In the genomic region with DNA sequence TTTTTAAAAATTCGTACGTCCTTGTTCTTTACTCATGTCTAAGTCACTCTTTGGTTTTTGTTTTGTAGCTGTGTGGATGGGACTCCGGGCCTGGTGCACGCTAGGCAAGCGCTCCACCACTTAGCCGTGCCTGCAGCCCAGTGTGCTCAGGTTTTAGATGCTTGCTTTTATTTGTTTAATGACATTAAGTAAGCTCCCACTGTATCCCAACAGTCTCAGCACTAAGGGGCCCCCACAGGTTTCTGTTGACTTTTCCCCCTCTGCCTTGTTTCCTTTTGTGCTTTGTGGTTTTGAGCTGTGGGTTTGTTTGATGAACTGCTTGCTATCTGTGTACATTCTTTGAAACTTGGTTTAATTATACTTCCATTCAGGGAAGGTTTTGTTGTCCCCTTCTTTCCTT, we compare ENCODE assay signal across 18 mouse cellular contexts. TPM values are rescaled to one million over a fixed set of nuclear protein-coding genes. Genes with fewer than 3 reads are reported as not detected.
DNase-seq lines count a peak whose midpoint lies in the region; ATAC-seq lines count a peak whose summit lies in the region.
"Had no signal": no experiment of that assay in that cellular context is flagged by ENCODE, and none has a peak within 500 bp of the region (broad histone marks: within the 10 kb centered on the region; RNA-seq: fewer than 3 reads in every experiment).

No protein-coding gene starts in this region.

- no peak overlapping the region for H3K4me3 ChIP-seq in embryonic facial prominence, embryonic 14.5 days (ENCODE audit: low read depth, low read length)
- no peak overlapping the region for H3K4me3 ChIP-seq in embryonic facial prominence, embryonic 10.5 days
- H3K4me3 ChIP-seq in megakaryocyte, embryonic 14.5 days (replicated peaks) = peak overlapping the region; percentile 92
- no peak overlapping the region for H3K4me3 ChIP-seq in stomach, embryonic 15.5 days (replicated peaks)
- no peak overlapping the region for H3K4me3 ChIP-seq in neural tube, embryonic 15.5 days (replicated peaks)
- H3K4me3 ChIP-seq: midbrain, embryonic 15.5 days had no signal

- H3K9ac ChIP-seq in embryonic facial prominence, embryonic 14.5 days (ENCODE audit: low read depth, low read length) = no peak overlapping the region
- no peak overlapping the region for H3K9ac ChIP-seq in stomach, embryonic 15.5 days
- no peak overlapping the region for H3K9ac ChIP-seq in neural tube, embryonic 15.5 days (replicated peaks)
- H3K9ac ChIP-seq: embryonic facial prominence, embryonic 12.5 days; hindbrain, embryonic 12.5 days; midbrain, embryonic 15.5 days had no signal

- peak; percentile 27 for DNase-seq in embryonic facial prominence, embryonic 14.5 days (ENCODE audit: low spot score)
- no peak for DNase-seq in embryonic facial prominence, embryonic 10.5 days (ENCODE audit: low spot score)
- no peak for DNase-seq in right cerebral cortex, adult 18-20 months
- DNase-seq: adrenal gland, adult 8-10 months; gastrocnemius, postnatal 10 days; kidney, adult 8-10 months; lung, postnatal 4 days; spleen, adult 18-20 months had no signal

- no peak overlapping the region; the same call in 1 of the 2 replicates for H3K27ac ChIP-seq in embryonic facial prominence, embryonic 14.5 days (replicated peaks; ENCODE audit: low read depth, low read length)
- no peak overlapping the region for H3K27ac ChIP-seq in embryonic facial prominence, embryonic 10.5 days (replicated peaks)
- H3K27ac ChIP-seq in stomach, embryonic 15.5 days = peak overlapping the region; percentile 80
- H3K27ac ChIP-seq in neural tube, embryonic 15.5 days (replicated peaks) = no peak overlapping the region
- H3K27ac ChIP-seq: embryonic facial prominence, embryonic 12.5 days; hindbrain, embryonic 12.5 days; limb, embryonic 13.5 days; midbrain, embryonic 15.5 days had no signal

- H3K4me1 ChIP-seq in embryonic facial prominence, embryonic 14.5 days (ENCODE audit: control insufficient read depth, insufficient read depth, low read length) = peaks cover 10% of the 10 kb centered on the region; the same call in 1 of the 2 replicates
- peaks cover 11% of the 10 kb centered on the region for H3K4me1 ChIP-seq in embryonic facial prominence, embryonic 10.5 days
- H3K4me1 ChIP-seq in megakaryocyte, embryonic 14.5 days = peaks cover 59% of the 10 kb centered on the region
- 0 out of 2 replicates have a peak, but pooled peaks cover 6% of the 10 kb centered on the region for H3K4me1 ChIP-seq in stomach, embryonic 15.5 days
- H3K4me1 ChIP-seq in neural tube, embryonic 15.5 days = peaks cover 13% of the 10 kb centered on the region

- no peaks in the 10 kb centered on the region for H3K27me3 ChIP-seq in embryonic facial prominence, embryonic 14.5 days (replicated peaks; ENCODE audit: control insufficient read depth, insufficient read depth, low read length)
- peaks cover 17% of the 10 kb centered on the region; the same call in 1 of the 2 replicates for H3K27me3 ChIP-seq in embryonic facial prominence, embryonic 10.5 days (replicated peaks; ENCODE audit: low read depth, poor library complexity, severe bottlenecking)
- H3K27me3 ChIP-seq in megakaryocyte, embryonic 14.5 days (replicated peaks) = no peaks in the 10 kb centered on the region
- no peaks in the 10 kb centered on the region for H3K27me3 ChIP-seq in stomach, embryonic 15.5 days (replicated peaks)
- H3K27me3 ChIP-seq in neural tube, embryonic 15.5 days (replicated peaks) = 0 out of 2 replicates have a peak, but pooled peaks cover 10% of the 10 kb centered on the region
- H3K27me3 ChIP-seq: embryonic facial prominence, embryonic 12.5 days; limb, embryonic 13.5 days; midbrain, embryonic 15.5 days had no signal

- H3K4me2 ChIP-seq in embryonic facial prominence, embryonic 14.5 days (ENCODE audit: low read depth, low read length) = no peak overlapping the region
- H3K4me2 ChIP-seq in stomach, embryonic 15.5 days = no peak overlapping the region
- no peak overlapping the region for H3K4me2 ChIP-seq in neural tube, embryonic 15.5 days

- ATAC-seq in embryonic facial prominence, embryonic 14.5 days (ENCODE audit: low read depth) = peak; percentile 41; the same call in 1 of the 2 replicates
- no peak for ATAC-seq in megakaryocyte, adult 5-6 weeks (ENCODE audit: poor library complexity, severe bottlenecking)
- ATAC-seq in common myeloid progenitor, adult 5-6 weeks (replicated peaks; ENCODE audit: low read depth, poor library complexity, severe bottlenecking) = peak; percentile 12
- peak; percentile 24; the same call in 1 of the 2 replicates for ATAC-seq in stomach, embryonic 15.5 days (ENCODE audit: insufficient read depth, low FRiP score, low read depth)
- ATAC-seq in neural tube, embryonic 15.5 days (ENCODE audit: low FRiP score) = no peak
- ATAC-seq: inflammation-experienced regulatory T-cells, adult 6 months; midbrain, embryonic 15.5 days had no signal

- 68% methylated on average over 6 of the region's 6 CpGs for WGBS in embryonic facial prominence, embryonic 14.5 days
- WGBS in embryonic facial prominence, embryonic 10.5 days = 76% methylated on average over 6 of the region's 6 CpGs
- WGBS in stomach, embryonic 15.5 days = 59% methylated on average over 6 of the region's 6 CpGs
- WGBS in neural tube, embryonic 15.5 days = 83% methylated on average over 6 of the region's 6 CpGs

- H3K9me3 ChIP-seq in embryonic facial prominence, embryonic 14.5 days (ENCODE audit: control insufficient read depth, low read length) = peaks cover 6% of the 10 kb centered on the region; the same call in 1 of the 2 replicates
- peaks cover 4% of the 10 kb centered on the region; the same call in 1 of the 2 replicates for H3K9me3 ChIP-seq in embryonic facial prominence, embryonic 10.5 days
- peaks cover 20% of the 10 kb centered on the region for H3K9me3 ChIP-seq in megakaryocyte, embryonic 14.5 days
- H3K9me3 ChIP-seq in stomach, embryonic 15.5 days = no peaks in the 10 kb centered on the region
- H3K9me3 ChIP-seq in neural tube, embryonic 15.5 days (replicated peaks) = no peaks in the 10 kb centered on the region
- H3K9me3 ChIP-seq: embryonic facial prominence, embryonic 12.5 days; midbrain, embryonic 15.5 days had no signal

- H3K36me3 ChIP-seq in embryonic facial prominence, embryonic 14.5 days (ENCODE audit: control insufficient read depth, insufficient read depth, low read length) = no peaks in the 10 kb centered on the region
- no peaks in the 10 kb centered on the region for H3K36me3 ChIP-seq in embryonic facial prominence, embryonic 10.5 days (replicated peaks)
- H3K36me3 ChIP-seq in megakaryocyte, embryonic 14.5 days (replicated peaks; ENCODE audit: low read length) = peaks cover 8% of the 10 kb centered on the region
- no peaks in the 10 kb centered on the region for H3K36me3 ChIP-seq in stomach, embryonic 15.5 days
- no peaks in the 10 kb centered on the region for H3K36me3 ChIP-seq in neural tube, embryonic 15.5 days
- H3K36me3 ChIP-seq: embryonic facial prominence, embryonic 12.5 days; hindbrain, embryonic 12.5 days; limb, embryonic 13.5 days; midbrain, embryonic 15.5 days had no signal

RNA-seq across cellular contexts. Expression of a gene that starts 1.1 kb away (rescaled TPM):
- 3.0 and 4.8 TPM in 2 replicates for polyA plus RNA-seq in embryonic facial prominence, embryonic 14.5 days (2014; fragmentation: Nextera tagmentation; extraction: Ambion mirVana)
- polyA plus RNA-seq in embryonic facial prominence, embryonic 10.5 days (2016; fragmentation: Nextera tagmentation; extraction: Ambion mirVana) = 0.45 and 0.95 TPM in 2 replicates
- 0.71 and 1.4 TPM in 2 replicates for polyA plus RNA-seq in megakaryocyte, embryonic 14.5 days (2012; ENCODE audit: insufficient read depth, low replicate concordance)
- 13.3 and 14.8 TPM in 2 replicates for total RNA-seq in megakaryocyte, adult 5-6 weeks (2015)
- total RNA-seq in megakaryocyte, adult 5-6 weeks (2017) = 3.9 and 4.9 TPM in 2 replicates
- 4.9 and 7.2 TPM in 2 replicates for total RNA-seq in common myeloid progenitor, adult 5-6 weeks (2017)
- polyA plus RNA-seq in stomach, embryonic 15.5 days (2015; fragmentation: Nextera tagmentation; extraction: Ambion mirVana) = 21.1 and 22.3 TPM in 2 replicates
- polyA plus RNA-seq in neural tube, embryonic 15.5 days (2015; fragmentation: Nextera tagmentation; extraction: Ambion mirVana) = 2.1 and 3.0 TPM in 2 replicates

RNA-seq across cellular contexts. Expression of a gene that starts 28.6 kb away (rescaled TPM):
- polyA plus RNA-seq in embryonic facial prominence, embryonic 14.5 days (2014; fragmentation: Nextera tagmentation; extraction: Ambion mirVana) = 43.3 and 51.9 TPM in 2 replicates
- polyA plus RNA-seq in embryonic facial prominence, embryonic 10.5 days (2016; fragmentation: Nextera tagmentation; extraction: Ambion mirVana) = 67.9 and 68.3 TPM in 2 replicates
- 1.5 and 6.1 TPM in 2 replicates for polyA plus RNA-seq in megakaryocyte, embryonic 14.5 days (2012; ENCODE audit: insufficient read depth, low replicate concordance)
- 89.9 and 91.2 TPM in 2 replicates for total RNA-seq in megakaryocyte, adult 5-6 weeks (2015)
- total RNA-seq in megakaryocyte, adult 5-6 weeks (2017) = 49.6 and 51.4 TPM in 2 replicates
- 54.1 and 58.8 TPM in 2 replicates for total RNA-seq in common myeloid progenitor, adult 5-6 weeks (2017)
- polyA plus RNA-seq in stomach, embryonic 15.5 days (2015; fragmentation: Nextera tagmentation; extraction: Ambion mirVana) = 44.1 and 47.2 TPM in 2 replicates
- 39.2 and 39.5 TPM in 2 replicates for polyA plus RNA-seq in neural tube, embryonic 15.5 days (2015; fragmentation: Nextera tagmentation; extraction: Ambion mirVana)

RNA-seq across cellular contexts. Expression of a gene that starts 34.7 kb away (rescaled TPM):
- polyA plus RNA-seq in embryonic facial prominence, embryonic 14.5 days (2014; fragmentation: Nextera tagmentation; extraction: Ambion mirVana) = 1.3 and 3.5 TPM in 2 replicates
- polyA plus RNA-seq in embryonic facial prominence, embryonic 10.5 days (2016; fragmentation: Nextera tagmentation; extraction: Ambion mirVana) = 0.26 and 0.45 TPM in 2 replicates
- not detected in 2 replicates for polyA plus RNA-seq in megakaryocyte, embryonic 14.5 days (2012; ENCODE audit: insufficient read depth, low replicate concordance)
- not detected in 2 replicates for total RNA-seq in megakaryocyte, adult 5-6 weeks (2015)
- total RNA-seq in megakaryocyte, adult 5-6 weeks (2017) = not detected in 2 replicates
- total RNA-seq in common myeloid progenitor, adult 5-6 weeks (2017) = not detected in 2 replicates
- polyA plus RNA-seq in stomach, embryonic 15.5 days (2015; fragmentation: Nextera tagmentation; extraction: Ambion mirVana) = 1.0 and 1.7 TPM in 2 replicates
- polyA plus RNA-seq in neural tube, embryonic 15.5 days (2015; fragmentation: Nextera tagmentation; extraction: Ambion mirVana) = 1.5 and 2.1 TPM in 2 replicates

RNA-seq across cellular contexts. Expression of a gene that starts 52.4 kb away (rescaled TPM):
- 363 and 429 TPM in 2 replicates for polyA plus RNA-seq in embryonic facial prominence, embryonic 14.5 days (2014; fragmentation: Nextera tagmentation; extraction: Ambion mirVana)
- 304 and 310 TPM in 2 replicates for polyA plus RNA-seq in embryonic facial prominence, embryonic 10.5 days (2016; fragmentation: Nextera tagmentation; extraction: Ambion mirVana)
- 96.9 and 191 TPM in 2 replicates for polyA plus RNA-seq in megakaryocyte, embryonic 14.5 days (2012; ENCODE audit: insufficient read depth, low replicate concordance)
- total RNA-seq in megakaryocyte, adult 5-6 weeks (2015) = 128 and 155 TPM in 2 replicates
- total RNA-seq in megakaryocyte, adult 5-6 weeks (2017) = 225 and 237 TPM in 2 replicates
- total RNA-seq in common myeloid progenitor, adult 5-6 weeks (2017) = 210 and 280 TPM in 2 replicates
- polyA plus RNA-seq in stomach, embryonic 15.5 days (2015; fragmentation: Nextera tagmentation; extraction: Ambion mirVana) = 338 and 367 TPM in 2 replicates
- polyA plus RNA-seq in neural tube, embryonic 15.5 days (2015; fragmentation: Nextera tagmentation; extraction: Ambion mirVana) = 469 and 526 TPM in 2 replicates

Comparison
In these comparisons a context has a peak if more than half of its experiments do, and no peak if none do; other contexts are left out.
1. ATAC-seq: peak in embryonic facial prominence, embryonic 14.5 days (single experiment), common myeloid progenitor, adult 5-6 weeks (single experiment) and stomach, embryonic 15.5 days (single experiment); none in megakaryocyte, adult 5-6 weeks (single experiment) and neural tube, embryonic 15.5 days (single experiment).